Mouse (Mus musculus) stomach, postnatal 0 days (tissue): ENCODE measurements around the gene Kcnd2.

Experiments used
- CTCF ChIP-seq: IDR thresholded peaks from 2 replicates; pipeline ENCODE4 v1.5.1; 2016; ENCODE audit warnings: antibody characterized with exemption, low read depth, mild to moderate bottlenecking, moderate library complexity
- EP300 ChIP-seq: optimal IDR thresholded peaks from 2 replicates; pipeline ENCODE3; 2016; ENCODE audit warnings: antibody characterized with exemption

DNA sequence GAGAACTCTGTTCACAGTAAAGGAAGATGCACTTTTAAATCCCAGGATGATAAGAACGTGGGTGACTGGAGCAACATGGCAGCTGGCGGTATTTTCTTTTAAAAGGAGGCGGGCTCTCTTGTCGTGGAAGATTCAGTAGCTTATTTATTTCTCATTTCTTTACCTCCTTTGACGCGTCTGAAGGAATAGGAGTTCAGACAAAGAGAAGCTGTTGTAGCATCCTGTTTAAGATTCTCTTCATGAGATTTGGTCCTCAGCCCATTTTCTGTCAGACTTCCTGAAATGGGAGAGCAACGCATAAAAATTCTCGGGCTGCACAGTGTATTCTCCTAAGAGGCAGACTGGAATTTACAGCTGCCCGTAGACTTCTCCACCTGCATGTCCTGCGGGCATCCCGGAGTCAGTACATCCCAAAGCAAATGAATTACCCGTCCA, 552.5 kb downstream of the Kcnd2 start:
- no peak for TF ChIP-seq EP300
- no peak for TF ChIP-seq CTCF
